Mouse (Mus musculus) induced T-regulatory cell, adult 2 months (primary cell): ENCODE results near the gene Trhr2.

Source experiments
- DNase-seq: peaks from one replicate; pipeline ENCODE4 v3.0.0-alpha.2; 2012; ENCODE audit warnings: low read depth

The Trhr2 gene

GRCm38 (mm10) chr8:122354157-122354556 is 6.4 kb downstream of the Trhr2 start:
- DNase-seq, result no peak

- no peak for DNase-seq
Measured at GRCm38 (mm10) chr8:122350309-122351089, 10.0 kb downstream of the Trhr2 start.

- no peak for DNase-seq
Measured at GRCm38 (mm10) chr8:122349357-122350297, 10.9 kb downstream of the Trhr2 start.

- DNase-seq, result no peak
Measured at GRCm38 (mm10) chr8:122347811-122348552, 12.6 kb downstream of the Trhr2 start.

- DNase-seq, result no peak
Measured at GRCm38 (mm10) chr8:122345181-122346095, 15.1 kb downstream of the Trhr2 start.

- no peak for DNase-seq
Measured at GRCm38 (mm10) chr8:122344219-122344618, 16.3 kb downstream of the Trhr2 start.

- DNase-seq, result peak; percentile 69
Measured at GRCm38 (mm10) chr8:122343758-122344157, 16.8 kb downstream of the Trhr2 start.

GRCm38 (mm10) chr8:122343341-122343740 is 17.2 kb downstream of the Trhr2 start:
- DNase-seq, result no peak

GRCm38 (mm10) chr8:122342806-122343209 is 17.7 kb downstream of the Trhr2 start:
- peak; percentile 65 for DNase-seq

- DNase-seq, result no peak
Measured at GRCm38 (mm10) chr8:122342362-122342761, 18.2 kb downstream of the Trhr2 start.

GRCm38 (mm10) chr8:122341790-122342189 is 18.8 kb downstream of the Trhr2 start:
- DNase-seq, result no peak

GRCm38 (mm10) chr8:122340761-122341160 is 19.8 kb downstream of the Trhr2 start:
- DNase-seq, result peak; percentile 64

GRCm38 (mm10) chr8:122338852-122339251 is 21.7 kb downstream of the Trhr2 start:
- DNase-seq, result no peak

- no peak for DNase-seq
Measured at GRCm38 (mm10) chr8:122336251-122336910, 24.2 kb downstream of the Trhr2 start.

- no peak for DNase-seq
Measured at GRCm38 (mm10) chr8:122335638-122336250, 24.8 kb downstream of the Trhr2 start.

GRCm38 (mm10) chr8:122334791-122335490 is 25.6 kb downstream of the Trhr2 start:
- no peak for DNase-seq

GRCm38 (mm10) chr8:122333531-122333930 is 27.0 kb downstream of the Trhr2 start:
- no peak for DNase-seq

- peak; percentile 87 for DNase-seq
Measured at GRCm38 (mm10) chr8:122332753-122333506, 27.6 kb downstream of the Trhr2 start.

GRCm38 (mm10) chr8:122331134-122331523 is 29.4 kb downstream of the Trhr2 start:
- no peak for DNase-seq
